Mouse (Mus musculus): ENCODE data around the gene Plcb1.
"Not testable (repeated sequence)": the region's sequence is repeated elsewhere in the genome, so short reads cannot be mapped to it uniquely, and the experiment has no call there.

The Plcb1 gene

GRCm38 (mm10) chr2:135305736-135306471 lies 520.0 kb downstream of the Plcb1 start:
- DNase-seq (ENCODE audit: low read depth, low spot score) = no peak

GRCm38 (mm10) chr2:135306472-135306771 lies 520.6 kb downstream of the Plcb1 start:
- no peak for DNase-seq (ENCODE audit: low read depth, low spot score)

GRCm38 (mm10) chr2:135307787-135308186 lies 521.9 kb downstream of the Plcb1 start:
- DNase-seq (ENCODE audit: low read depth, low spot score) = no peak

- no peak for DNase-seq (ENCODE audit: low read depth, low spot score)
These were observed 530.1 kb downstream of the Plcb1 start for GRCm38 (mm10) chr2:135315980-135316379.

GRCm38 (mm10) chr2:135318136-135318535 lies 532.3 kb downstream of the Plcb1 start:
- DNase-seq (ENCODE audit: low read depth, low spot score) = no peak

DNA sequence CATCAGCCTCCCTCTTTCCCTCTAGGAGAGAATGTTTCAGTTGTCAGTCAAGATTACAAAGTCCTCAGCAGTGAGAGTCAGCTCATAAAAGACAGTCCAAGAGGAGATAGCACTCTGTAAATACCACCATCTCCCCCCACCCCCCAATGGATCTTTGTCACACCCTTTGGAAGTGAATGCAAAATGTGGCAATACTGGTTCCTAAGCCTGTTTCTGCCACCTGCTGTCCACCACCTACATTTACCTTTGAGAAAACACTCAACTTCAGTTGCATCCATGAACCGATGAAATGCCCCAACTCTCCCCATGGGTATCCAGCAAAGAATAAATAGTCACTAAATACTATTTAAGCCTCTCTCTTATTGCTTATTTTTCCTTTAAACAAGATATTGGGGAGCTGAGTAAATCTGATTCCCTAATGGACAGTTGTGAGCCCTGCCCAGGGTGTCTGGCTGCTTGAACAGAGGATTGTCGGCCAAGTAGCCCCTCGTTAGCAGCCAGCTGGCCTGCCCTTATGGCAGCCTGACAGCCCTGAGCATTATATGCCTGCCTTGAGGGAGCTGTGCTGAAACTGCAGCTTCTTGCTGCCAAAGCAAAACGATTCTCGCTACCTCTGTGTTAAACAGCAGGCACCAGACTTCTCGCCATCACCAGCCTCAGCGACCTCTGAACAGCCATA lies 537.5 kb downstream of the Plcb1 start:
- DNase-seq (ENCODE audit: low read depth, low spot score) = peak; percentile 13

DNA sequence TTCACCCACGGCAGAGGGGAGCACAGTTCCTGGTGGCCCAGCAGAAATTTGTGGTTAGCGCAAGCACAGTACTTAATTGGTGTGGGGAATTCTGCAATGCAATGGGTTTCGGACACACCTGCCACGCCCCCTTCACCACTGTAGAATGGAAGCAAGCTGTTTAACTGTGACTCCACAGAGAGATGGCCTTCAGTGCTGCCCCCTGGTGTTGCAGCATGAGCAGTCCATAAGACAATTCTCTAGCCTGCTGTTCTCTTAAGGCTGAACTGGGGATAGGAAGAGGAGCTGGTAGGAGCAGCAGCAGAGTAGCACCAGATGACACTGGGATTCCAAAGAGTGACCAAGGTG lies 538.1 kb downstream of the Plcb1 start:
- DNase-seq (ENCODE audit: low read depth, low spot score) = peak; percentile 35

DNA sequence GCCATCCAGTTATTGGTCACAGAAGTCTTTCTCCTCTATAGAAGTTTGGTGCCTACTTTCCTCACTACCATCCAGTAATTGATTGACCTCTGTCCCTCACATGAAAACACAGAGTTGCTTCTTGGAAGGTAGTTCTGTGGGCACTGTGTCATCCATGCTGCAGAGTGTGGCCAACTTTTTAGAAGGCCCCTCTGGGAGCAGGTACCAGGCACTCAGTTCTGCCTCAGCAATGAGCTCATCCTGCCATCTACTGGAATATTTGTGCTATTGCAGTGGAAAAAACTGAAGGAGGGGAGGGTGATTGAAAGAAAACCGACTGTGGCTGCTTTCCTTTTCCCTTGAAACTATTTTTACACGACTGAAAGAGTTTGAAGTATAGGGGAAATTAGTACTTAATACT lies 542.9 kb downstream of the Plcb1 start:
- DNase-seq (ENCODE audit: low read depth, low spot score) = peak; percentile 14

- DNase-seq (ENCODE audit: low read depth, low spot score) = peak; percentile 12
These were observed 544.1 kb downstream of the Plcb1 start for GRCm38 (mm10) chr2:135329782-135330545.

DNA sequence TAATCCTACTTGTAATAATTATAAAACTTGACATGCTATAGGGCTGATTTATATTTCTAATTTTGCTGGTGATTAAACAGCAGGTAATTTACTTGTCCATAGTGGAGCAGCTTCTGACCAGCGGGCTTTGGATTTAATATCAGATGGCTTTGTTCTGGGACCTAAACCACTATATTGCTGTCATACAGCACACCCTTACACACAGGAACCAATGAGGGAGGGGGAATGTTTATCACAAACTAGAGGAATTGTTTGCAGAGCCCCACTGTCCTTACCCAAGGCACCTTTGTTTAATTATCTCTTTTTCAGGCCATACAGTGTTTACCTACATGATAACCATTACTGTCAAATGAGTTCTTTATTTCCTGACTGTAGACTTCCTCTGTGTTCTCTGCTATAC lies 546.0 kb downstream of the Plcb1 start:
- DNase-seq (ENCODE audit: low read depth, low spot score) = no peak

- DNase-seq (ENCODE audit: low read depth, low spot score) = no peak
These were observed 570.4 kb downstream of the Plcb1 start for GRCm38 (mm10) chr2:135356311-135356710.

- DNase-seq (ENCODE audit: low read depth, low spot score) = peak; percentile 15
These were observed 575.9 kb downstream of the Plcb1 start for GRCm38 (mm10) chr2:135361798-135362197.

GRCm38 (mm10) chr2:135362948-135363347 lies 577.1 kb downstream of the Plcb1 start:
- DNase-seq (ENCODE audit: low read depth, low spot score) = no peak

GRCm38 (mm10) chr2:135370259-135370835 lies 584.5 kb downstream of the Plcb1 start:
- no peak for DNase-seq (ENCODE audit: low read depth, low spot score)

- not testable (repeated sequence) for DNase-seq (ENCODE audit: low read depth, low spot score)
These were observed 594.9 kb downstream of the Plcb1 start for GRCm38 (mm10) chr2:135380796-135381195.

GRCm38 (mm10) chr2:135381396-135381795 lies 595.5 kb downstream of the Plcb1 start:
- peak; percentile 11 for DNase-seq (ENCODE audit: low read depth, low spot score)

- DNase-seq (ENCODE audit: low read depth, low spot score) = peak; percentile 4
These were observed 602.1 kb downstream of the Plcb1 start for GRCm38 (mm10) chr2:135387990-135388389.

- no peak for DNase-seq (ENCODE audit: low read depth, low spot score)
These were observed 608.8 kb downstream of the Plcb1 start for GRCm38 (mm10) chr2:135394698-135395097.

DNA sequence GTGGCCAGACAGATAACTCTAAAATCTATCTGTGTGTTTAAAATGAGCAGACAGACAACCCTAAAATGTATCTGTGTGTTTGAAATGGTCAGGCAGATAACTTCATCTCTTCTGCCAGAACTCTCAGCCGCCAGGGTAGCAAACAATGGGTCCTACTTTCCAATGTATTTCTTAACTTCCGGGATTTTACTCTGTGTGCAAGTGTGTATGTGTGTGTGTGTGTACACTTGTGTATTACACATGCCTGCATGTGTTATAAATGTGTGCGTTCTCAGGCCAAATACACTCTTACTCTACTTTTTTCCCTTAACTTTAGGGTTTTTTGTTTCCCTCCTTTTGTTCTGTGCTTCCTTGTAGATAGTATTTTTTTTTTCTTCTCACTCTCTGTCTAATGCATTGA lies 610.5 kb downstream of the Plcb1 start:
- no peak for DNase-seq (ENCODE audit: low read depth, low spot score)

- DNase-seq (ENCODE audit: low read depth, low spot score) = no peak
These were observed 612.1 kb downstream of the Plcb1 start for GRCm38 (mm10) chr2:135397970-135398369.

GRCm38 (mm10) chr2:135399760-135400159 lies 613.9 kb downstream of the Plcb1 start:
- DNase-seq (ENCODE audit: low read depth, low spot score) = no peak

DNA sequence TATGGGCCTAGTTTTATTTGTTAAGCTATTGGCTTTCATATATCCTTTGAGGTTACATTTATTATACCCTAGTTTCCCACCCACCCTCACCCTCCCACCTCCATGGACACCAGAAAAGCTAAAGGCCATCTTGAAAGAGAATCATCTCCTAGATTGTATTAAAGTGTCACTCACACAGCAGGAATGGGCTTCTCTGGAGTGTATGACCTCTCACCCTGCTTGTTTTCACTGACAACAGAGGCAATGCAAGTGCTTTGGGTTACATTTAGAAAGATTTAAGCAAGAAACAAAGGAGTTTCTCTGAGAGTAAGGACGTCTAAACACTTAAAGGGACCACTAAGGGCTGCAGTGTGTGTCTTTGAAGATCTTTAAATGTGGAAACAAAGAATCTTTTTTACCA lies 617.0 kb downstream of the Plcb1 start:
- no peak for DNase-seq (ENCODE audit: low read depth, low spot score)

All from skeletal muscle tissue, adult 2 months (tissue).